Mouse (Mus musculus) kidney, adult 2 months (tissue): Measurements from ENCODE around the gene Gm49378.

Experiments used
- CTCF ChIP-seq: fragments of 200-500 bp; conservative IDR thresholded peaks from 2 replicates; pipeline ENCODE4 v1.5.1; 2011; ENCODE audit warnings: low read depth, mild to moderate bottlenecking, control low read depth, low read length, moderate library complexity, mixed read lengths; ENCODE audit not compliant: insufficient read depth, insufficient read length
- POLR2A ChIP-seq: fragments of 200-500 bp; IDR thresholded peaks from one replicate; pipeline ENCODE4 v1.6.1; 2011; ENCODE audit warnings: low read depth, low read length, control low read depth

DNA sequence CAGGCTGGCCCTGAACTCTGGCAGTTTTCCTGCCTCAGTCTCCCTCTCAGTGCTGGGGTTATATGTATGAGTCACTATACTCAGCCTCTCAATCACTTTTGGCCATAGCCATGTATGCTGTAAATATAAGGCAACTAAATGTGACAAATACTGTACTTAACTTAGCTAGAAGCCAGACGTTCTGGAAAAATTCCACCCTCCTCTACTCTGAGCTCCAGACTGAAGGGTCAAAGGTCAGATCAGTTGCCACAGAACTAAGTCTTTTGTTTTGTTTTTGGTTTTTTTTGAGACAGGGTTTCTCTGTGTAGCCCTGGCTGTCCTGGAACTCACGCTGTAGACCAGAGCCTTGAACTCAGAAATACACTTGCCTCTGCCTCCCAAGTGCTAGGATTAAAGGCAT, 21.8 kb downstream of the Gm49378 start:
- TF ChIP-seq POLR2A (no peak), CTCF (no peak)
